Mouse (Mus musculus) thymus, adult 2 months (tissue): Measurements from ENCODE around the gene Ryr1.

ENCODE experiments used
- CTCF ChIP-seq: fragments of 200-500 bp; IDR thresholded peaks from 2 replicates; pipeline ENCODE4 v1.5.1; 2012; ENCODE audit warnings: mild to moderate bottlenecking, control low read depth, low read length, moderate library complexity, borderline replicate concordance; ENCODE audit not compliant: control insufficient read depth, poor library complexity, insufficient read depth; ENCODE audit errors: extremely low read depth
- POLR2A ChIP-seq: fragments of 200-500 bp; IDR thresholded peaks from 2 replicates; pipeline ENCODE4 v1.6.1; 2012; ENCODE audit warnings: mild to moderate bottlenecking, low read length, control low read depth, moderate library complexity; ENCODE audit not compliant: control insufficient read depth, poor library complexity, insufficient read depth; ENCODE audit errors: extremely low read depth

- TF ChIP-seq CTCF (no peak), POLR2A (no peak)
Observed at GRCm38 (mm10) chr7:29162750-29163525, 38.0 kb upstream of the Ryr1 start.
